8 mouse cellular contexts compared by ENCODE assay signal in the genomic region with DNA sequence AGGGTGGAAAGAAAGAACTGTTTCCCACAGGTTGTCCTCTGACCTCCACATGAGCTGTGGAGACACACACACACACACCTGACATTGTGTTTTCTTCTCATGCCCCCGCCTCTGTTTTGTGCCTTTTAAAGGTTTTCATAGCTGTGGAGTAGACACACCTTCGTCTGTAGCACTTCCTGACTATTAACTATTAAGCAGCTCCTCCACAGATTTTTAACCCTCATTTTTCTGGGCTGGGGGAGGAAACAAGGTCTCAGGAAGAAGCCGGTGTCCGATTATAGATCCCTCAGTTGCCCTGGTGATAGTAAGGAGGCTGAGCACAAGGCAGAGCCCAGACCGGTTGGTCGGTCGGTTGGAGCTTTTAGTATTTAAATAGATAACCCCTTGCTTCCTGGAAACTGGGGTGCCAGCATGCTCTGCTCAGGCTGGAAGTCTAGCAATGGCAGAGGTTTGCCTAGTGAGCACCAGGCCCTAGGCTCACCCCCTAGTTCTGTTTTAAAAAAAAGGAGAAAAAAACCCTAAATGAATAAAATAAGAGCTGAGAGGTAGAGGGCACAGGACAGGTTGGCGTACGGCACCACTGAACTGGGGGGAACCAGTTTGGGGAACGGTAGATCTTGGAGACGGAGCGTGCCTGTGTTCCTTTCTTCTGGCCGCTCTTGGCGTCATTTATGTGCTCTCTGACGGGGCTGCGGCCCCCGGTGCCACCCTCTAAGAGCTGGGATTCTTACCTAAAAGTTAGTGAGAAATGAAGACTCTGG. TPM values are rescaled to one million over a fixed set of nuclear protein-coding genes. Genes with fewer than 3 reads are reported as not detected.
DNase-seq lines count a peak whose midpoint lies in the region; ATAC-seq and TF ChIP-seq lines count a peak whose summit lies in the region.

No protein-coding gene starts in this region.

- intact Hi-C loops in heart, postnatal 36 days (cut with DNase I), result loop anchor here (1.0 kb wide), 1 partner anchor 106 kb away; no protein-coding TSS in a partner anchor

- peak; percentile 14; the same call in 1 of the 2 replicates for ATAC-seq in heart, embryonic 14.5 days (ENCODE audit: insufficient number of reproducible peaks, insufficient read depth, low FRiP score, low read depth)
- ATAC-seq in erythroid progenitor cell, adult 5-6 weeks (replicated peaks; ENCODE audit: low FRiP score, poor library complexity, severe bottlenecking), result peak; percentile 64
- peak; percentile 22; the same call in 1 of the 2 replicates for ATAC-seq in limb, embryonic 15.5 days (ENCODE audit: insufficient number of reproducible peaks, low FRiP score, low TSS enrichment, low read depth)

- H3K36me3 ChIP-seq in heart, embryonic 14.5 days (ENCODE audit: control insufficient read depth, insufficient read depth, low read length), result peaks cover 9% of the 10 kb centered on the region
- H3K36me3 ChIP-seq in ES-E14 (ENCODE audit: control insufficient read depth, insufficient read depth, low read length, poor library complexity, severe bottlenecking), result no peaks in the 10 kb centered on the region; the same call in 1 of the 2 replicates
- H3K36me3 ChIP-seq in limb, embryonic 15.5 days, result peaks cover 11% of the 10 kb centered on the region

- peak overlapping the region; percentile 92 for H3K9ac ChIP-seq in heart, embryonic 14.5 days (ENCODE audit: low read length)
- peak overlapping the region; percentile 64 for H3K9ac ChIP-seq in ES-E14 (ENCODE audit: insufficient read depth, low read depth, low read length, poor library complexity, severe bottlenecking)
- peak overlapping the region; percentile 51 for H3K9ac ChIP-seq in limb, embryonic 15.5 days

- H3K27ac ChIP-seq in heart, embryonic 14.5 days (replicated peaks in 1 of 2; ENCODE audit: control insufficient read depth in 1 of 2, insufficient read depth in 1 of 2, low read depth in 2 of 2, low read length in 2 of 2), result peak overlapping the region; percentile 96 to 100
- H3K27ac ChIP-seq in ES-E14 (ENCODE audit: insufficient read depth, low read depth, low read length, poor library complexity, severe bottlenecking), result peak overlapping the region; percentile 82
- H3K27ac ChIP-seq in limb, embryonic 15.5 days, result peak overlapping the region; percentile 99
- H3K27ac ChIP-seq in olfactory bulb, adult 2 months (ENCODE audit: insufficient read depth, low read depth, low read length), result peak overlapping the region; percentile 69

- in situ Hi-C loops in ES-E14 (cut with MboI; ENCODE audit: low sequenced_read_pairs in 2 of 2, unreplicated experiment in 2 of 2), result no loop called here

- peak overlapping the region; percentile 74 to 98 for H3K4me3 ChIP-seq in heart, embryonic 14.5 days (ENCODE audit: control insufficient read depth in 1 of 2, insufficient read depth in 1 of 2, low read depth in 1 of 2, low read length in 2 of 2)
- H3K4me3 ChIP-seq in ES-E14 (ENCODE audit: insufficient read depth in 1 of 2, low read depth in 1 of 2, low read length in 2 of 2, poor library complexity in 1 of 2, severe bottlenecking in 1 of 2), result peak overlapping the region; percentile 65 to 83
- peak overlapping the region; percentile 65 for H3K4me3 ChIP-seq in limb, embryonic 15.5 days
- peak overlapping the region; percentile 66 for H3K4me3 ChIP-seq in olfactory bulb, adult 2 months (ENCODE audit: insufficient read depth, low read depth, low read length)

- no peak for DNase-seq in heart, postnatal 36 days
- no peak for DNase-seq in ES-E14 (ENCODE audit: low read depth, low spot score)
- DNase-seq in cerebellum, adult 8-10 months, result no peak
- DNase-seq in frontal cortex, adult 2 months (ENCODE audit: extremely low spot score in 1 of 2, low spot score in 1 of 2), result no peak

- 3% methylated on average over 17 of the region's 17 CpGs for WGBS in heart, embryonic 14.5 days
- 2% methylated on average over 17 of the region's 17 CpGs for WGBS in limb, embryonic 15.5 days
- 2% methylated on average over 17 of the region's 17 CpGs for WGBS in olfactory bulb, adult 2 months

- no peaks in the 10 kb centered on the region for H3K9me3 ChIP-seq in heart, embryonic 14.5 days (ENCODE audit: control insufficient read depth, low read length)
- H3K9me3 ChIP-seq in ES-E14 (ENCODE audit: control insufficient read depth, insufficient read depth, low read depth, low read length), result no peaks in the 10 kb centered on the region
- no peaks in the 10 kb centered on the region for H3K9me3 ChIP-seq in limb, embryonic 15.5 days

- TF ChIP-seq CTCF in olfactory bulb, adult 2 months (IDR thresholded peaks at IDR 0.05; ENCODE audit: insufficient read depth, low read depth, low read length), result no peak

- peaks cover 40 to 41% of the 10 kb centered on the region in 2 experiments for H3K4me1 ChIP-seq in heart, embryonic 14.5 days (ENCODE audit: control insufficient read depth in 2 of 2, insufficient read depth in 2 of 2, low read length in 2 of 2)
- H3K4me1 ChIP-seq in ES-E14 (ENCODE audit: control insufficient read depth in 2 of 2, insufficient read depth in 2 of 2, low read length in 2 of 2, poor library complexity in 1 of 2), result peaks cover 7 to 16% of the 10 kb centered on the region in 2 experiments
- peaks cover 33% of the 10 kb centered on the region for H3K4me1 ChIP-seq in limb, embryonic 15.5 days
- peaks cover 42% of the 10 kb centered on the region for H3K4me1 ChIP-seq in olfactory bulb, adult 2 months (ENCODE audit: control insufficient read depth, insufficient read depth, low read length)

- H3K27me3 ChIP-seq in heart, embryonic 14.5 days (ENCODE audit: control insufficient read depth, insufficient read depth, low read length), result no peaks in the 10 kb centered on the region
- H3K27me3 ChIP-seq in limb, embryonic 15.5 days, result no peaks in the 10 kb centered on the region

- no peak for TF ChIP-seq POLR2A in olfactory bulb, adult 2 months (IDR thresholded peaks at IDR 0.05; ENCODE audit: insufficient read depth, low read depth, low read length)

- H3K4me2 ChIP-seq in heart, embryonic 14.5 days (ENCODE audit: low read length), result peak overlapping the region; percentile 94
- peak overlapping the region; percentile 74 for H3K4me2 ChIP-seq in limb, embryonic 15.5 days

TF ChIP-seq in ES-E14, 5 proteins besides CTCF, POLR2A, EP300 and RAD21:
- TF ChIP-seq HCFC1 (IDR thresholded peaks at IDR 0.05; ENCODE audit: borderline replicate concordance, insufficient read depth, low read length), result no peak
- no peak for TF ChIP-seq MAFK (IDR thresholded peaks at IDR 0.05; ENCODE audit: insufficient read depth, low read depth, low read length)
- TF ChIP-seq ZNF384 (IDR thresholded peaks at IDR 0.05; ENCODE audit: low read depth, low read length), result no peak
- TF ChIP-seq CHD2 (IDR thresholded peaks at IDR 0.05; ENCODE audit: low read depth, low read length), result no peak
- no peak for TF ChIP-seq ZC3H11A (IDR thresholded peaks at IDR 0.05; ENCODE audit: borderline replicate concordance, low read depth, low read length)
TF ChIP-seq in ES-E14: peak in this region for 0.

RNA-seq across cellular contexts. Expression of gene Ppp2r5c, which starts 38.1 kb away (rescaled TPM):
- polyA plus RNA-seq in heart, embryonic 14.5 days (2014; fragmentation: Nextera tagmentation; extraction: Ambion mirVana), result 131 and 138 TPM in 2 replicates
- 10 to 100 TPM; 94.4 to 96.6 TPM for total RNA-seq in heart, postnatal 36 days (2021)
- total RNA-seq in ES-E14 (2012; rRNA removed), result 62.1 and 83.4 TPM in 2 replicates
- 65.2 and 80.1 TPM in 2 replicates for total RNA-seq in erythroid progenitor cell, adult 5-6 weeks (2015; ENCODE audit: low replicate concordance)
- 113 and 118 TPM in 2 replicates for total RNA-seq in erythroid progenitor cell, adult 5-6 weeks (2017; ENCODE audit: low replicate concordance)
- polyA plus RNA-seq in limb, embryonic 15.5 days (2015; fragmentation: Nextera tagmentation; extraction: Ambion mirVana), result 141 and 142 TPM in 2 replicates
- not detected in 2 replicates for polyA plus RNA-seq in olfactory bulb, adult 2 months (2012; ENCODE audit: insufficient read depth, insufficient read length, low replicate concordance, missing spikeins)
- 170 and 188 TPM in 2 replicates for polyA plus RNA-seq in frontal cortex, adult 2 months (2012; rRNA removed)

Comparison
In these comparisons a context has a peak if more than half of its experiments do, and no peak if none do; other contexts are left out.
1. ATAC-seq: peak in every context shown above with its lines; median percentile 64 in erythroid progenitor cell, adult 5-6 weeks; 22 in limb, embryonic 15.5 days; 14 in heart, embryonic 14.5 days.